Mouse (Mus musculus) heart, embryonic 14.5 days (tissue): ENCODE measurements at regions not wholly inside any gene's neighbourhood (a gene's known extent, or its start where the extent isn't known, plus 50 kb on each side); places are given as distances from the start of the nearest gene placed in this dataset.

ENCODE experiments used
- ATAC-seq: fragments of 200-750 bp; cut with Nextera tagmentation; 2 replicates; pipeline ENCODE4 v1.8.0; 2017; ENCODE audit warnings: low read depth, moderate TSS enrichment; ENCODE audit not compliant: insufficient number of reproducible peaks, insufficient read depth, low FRiP score
- H3K27ac ChIP-seq, 2 experiments: fragments of 200-500 bp in 1 of 2; fragments of 300-500 bp in 1 of 2; sonication (generic) in 1 of 2; replicated peaks in 1 of 2; 2 replicates each; pipeline ENCODE4 v1.5.1; 2012 to 2014; ENCODE audit warnings: low read depth in 2 of 2, low read length in 2 of 2, control low read depth in 1 of 2, mild to moderate bottlenecking in 1 of 2, mixed read lengths in 1 of 2; ENCODE audit not compliant: control insufficient read depth in 1 of 2, insufficient read depth in 1 of 2
- H3K27me3 ChIP-seq: fragments of 300-500 bp; sonication (generic); 2 replicates; pipeline ENCODE4 v1.6.1; 2014; ENCODE audit warnings: mild to moderate bottlenecking, low read length, control low read depth; ENCODE audit not compliant: control insufficient read depth, insufficient read depth
- H3K36me3 ChIP-seq: fragments of 300-500 bp; sonication (generic); 2 replicates; pipeline ENCODE4 v1.6.1; 2014; ENCODE audit warnings: mild to moderate bottlenecking, control low read depth, low read length, mixed read lengths; ENCODE audit not compliant: control insufficient read depth, insufficient read depth
- H3K4me1 ChIP-seq, 2 experiments: fragments of 200-500 bp in 1 of 2; fragments of 300-500 bp in 1 of 2; sonication (generic) in 1 of 2; 2 replicates each; pipeline ENCODE4 v1.6.1; 2012 to 2014; ENCODE audit warnings: low read length in 2 of 2, control low read depth in 1 of 2, mixed read lengths in 1 of 2; ENCODE audit not compliant: control insufficient read depth in 2 of 2, insufficient read depth in 2 of 2
- H3K4me2 ChIP-seq: fragments of 300-500 bp; sonication (generic); 2 replicates; pipeline ENCODE4 v1.6.1; 2014; ENCODE audit warnings: mild to moderate bottlenecking, low read length
- H3K4me3 ChIP-seq, 2 experiments: fragments of 200-500 bp in 1 of 2; fragments of 300-500 bp in 1 of 2; sonication (generic) in 1 of 2; 2 replicates each; pipeline ENCODE4 v1.5.1; 2012 to 2014; ENCODE audit warnings: low read length in 2 of 2, mild to moderate bottlenecking in 2 of 2, control low read depth in 1 of 2, low read depth in 1 of 2, moderate library complexity in 1 of 2; ENCODE audit not compliant: control insufficient read depth in 1 of 2, insufficient read depth in 1 of 2
- H3K9ac ChIP-seq: fragments of 300-500 bp; sonication (generic); 2 replicates; pipeline ENCODE4 v1.6.1; 2014; ENCODE audit warnings: mild to moderate bottlenecking, low read length
- H3K9me3 ChIP-seq: fragments of 300-500 bp; sonication (generic); 2 replicates; pipeline ENCODE4 v1.6.1; 2016; ENCODE audit warnings: low read length, control low read depth; ENCODE audit not compliant: control insufficient read depth
- WGBS: fragments of 180-500 bp; shearing (Covaris S2); extraction: QIAGEN DNeasy Blood & Tissue Kit; methylation state at CpG from one replicate; pipeline ENCODE4 v1.1.7; 2014; 5-methylcytosine and 5-hydroxymethylcytosine counted together

DNA sequence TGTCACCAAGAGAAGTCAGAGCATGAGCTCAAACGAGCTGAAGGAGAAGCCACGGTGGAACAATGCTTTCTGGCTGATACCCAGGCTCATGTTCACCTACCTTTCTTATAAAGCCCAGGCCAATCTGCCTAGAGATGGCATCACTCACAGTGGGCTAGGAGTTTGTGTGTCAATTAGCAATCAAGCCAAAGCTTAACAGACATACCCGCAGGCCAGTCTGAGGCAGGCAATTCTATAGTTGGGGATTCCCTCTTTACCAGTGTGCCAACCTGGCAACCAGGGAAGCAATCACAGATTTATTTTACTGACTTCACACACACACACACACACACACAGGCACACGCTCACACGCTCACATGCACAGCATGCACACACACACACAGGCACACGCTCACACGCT is 787.3 kb downstream of the Fat4 start:
- Histone ChIP-seq H3K36me3 (no peaks in the 10 kb centered on the region), H3K9me3 (no peaks in the 10 kb centered on the region), H3K9ac (no peak overlapping the region), H3K4me2 (no peak overlapping the region), H3K4me1 (no peaks in the 10 kb centered on the region), H3K27me3 (no peaks in the 10 kb centered on the region), H3K27ac (no peak overlapping the region), H3K4me3 (no peak overlapping the region)
- ATAC-seq: no peak
- 90% methylated on average over 7 of the region's 7 CpGs for WGBS

DNA sequence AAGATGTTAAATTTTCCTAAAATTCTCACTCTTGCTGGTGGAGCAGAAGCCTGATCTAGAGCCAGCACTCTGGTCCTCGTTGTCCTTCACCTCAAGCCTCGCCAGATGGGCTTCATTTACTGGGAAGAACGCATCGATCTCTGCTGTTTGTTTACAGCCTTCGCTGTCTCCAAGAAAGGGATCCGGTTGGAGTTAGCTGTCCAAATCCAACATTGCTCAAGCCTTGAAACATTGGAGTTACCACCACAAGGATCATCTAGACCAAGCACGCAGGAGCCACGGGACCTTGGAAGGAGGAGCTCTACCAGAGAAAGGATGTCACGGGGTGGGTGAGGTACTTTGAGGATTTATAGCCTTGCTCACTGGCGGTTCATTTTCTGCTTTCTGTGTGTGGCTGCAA is 788.2 kb downstream of the Fat4 start:
- Histone ChIP-seq H3K9ac (no peak overlapping the region), H3K27me3 (no peaks in the 10 kb centered on the region), H3K27ac (no peak overlapping the region), H3K4me3 (no peak overlapping the region), H3K36me3 (no peaks in the 10 kb centered on the region), H3K9me3 (no peaks in the 10 kb centered on the region), H3K4me2 (no peak overlapping the region), H3K4me1 (no peaks in the 10 kb centered on the region)
- WGBS: 87% methylated on average over 10 of the region's 10 CpGs
- no peak for ATAC-seq

DNA sequence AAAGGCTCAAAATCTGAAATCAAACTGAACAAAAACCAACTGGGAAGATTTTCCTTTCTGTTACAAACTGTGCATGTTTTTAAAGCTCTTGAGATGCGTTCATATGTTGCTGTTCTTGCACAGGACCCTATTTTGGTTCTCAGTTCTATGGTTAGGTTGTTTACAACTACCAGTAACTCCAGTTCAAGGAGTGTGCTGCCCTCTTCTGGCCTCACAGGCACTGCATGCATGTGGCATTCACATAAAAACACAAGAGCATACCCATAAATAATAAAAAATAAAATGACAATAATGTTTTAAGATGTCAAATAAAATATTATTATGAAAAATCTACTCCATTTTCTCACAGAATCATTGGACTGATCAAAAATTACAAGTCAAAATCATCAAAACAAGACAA is 818.9 kb downstream of the Fat4 start:
- Histone ChIP-seq H3K4me2 (no peak overlapping the region), H3K27ac (no peak overlapping the region), H3K9me3 (peaks cover 7% of the 10 kb centered on the region; the same call in 1 of the 2 replicates), H3K36me3 (no peaks in the 10 kb centered on the region), H3K9ac (no peak overlapping the region), H3K4me3 (no peak overlapping the region), H3K27me3 (no peaks in the 10 kb centered on the region), H3K4me1 (no peaks in the 10 kb centered on the region)
- WGBS: 78% methylated on average over 1 of the region's 1 CpGs
- ATAC-seq: no peak

- ATAC-seq: no peak
- 77% methylated on average over 13 of the region's 13 CpGs for WGBS
- Histone ChIP-seq H3K4me3 (no peak overlapping the region), H3K27ac (no peak overlapping the region), H3K9ac (no peak overlapping the region), H3K27me3 (no peaks in the 10 kb centered on the region), H3K9me3 (no peaks in the 10 kb centered on the region), H3K4me2 (no peak overlapping the region), H3K36me3 (no peaks in the 10 kb centered on the region), H3K4me1 (no peaks in the 10 kb centered on the region)
These were observed 818.0 kb upstream of the Intu start for GRCm38 (mm10) chr3:39712795-39713709.

GRCm38 (mm10) chr3:39714056-39714592 is 817.0 kb upstream of the Intu start:
- Histone ChIP-seq H3K9ac (no peak overlapping the region), H3K27me3 (no peaks in the 10 kb centered on the region), H3K4me1 (no peaks in the 10 kb centered on the region; a peak in 1 of 4 replicates), H3K27ac (no peak overlapping the region), H3K4me2 (no peak overlapping the region), H3K36me3 (no peaks in the 10 kb centered on the region), H3K9me3 (no peaks in the 10 kb centered on the region), H3K4me3 (no peak overlapping the region)
- WGBS: 74% methylated on average over 5 of the region's 5 CpGs
- ATAC-seq: no peak

GRCm38 (mm10) chr3:39718946-39719545 is 812.0 kb upstream of the Intu start:
- Histone ChIP-seq H3K4me3 (no peak overlapping the region), H3K4me1 (no peaks in the 10 kb centered on the region; a peak in 1 of 4 replicates), H3K9me3 (no peaks in the 10 kb centered on the region), H3K4me2 (no peak overlapping the region), H3K27me3 (no peaks in the 10 kb centered on the region), H3K27ac (no peak overlapping the region), H3K36me3 (no peaks in the 10 kb centered on the region), H3K9ac (no peak overlapping the region)
- 71% methylated on average over 11 of the region's 11 CpGs for WGBS
- ATAC-seq: no peak

DNA sequence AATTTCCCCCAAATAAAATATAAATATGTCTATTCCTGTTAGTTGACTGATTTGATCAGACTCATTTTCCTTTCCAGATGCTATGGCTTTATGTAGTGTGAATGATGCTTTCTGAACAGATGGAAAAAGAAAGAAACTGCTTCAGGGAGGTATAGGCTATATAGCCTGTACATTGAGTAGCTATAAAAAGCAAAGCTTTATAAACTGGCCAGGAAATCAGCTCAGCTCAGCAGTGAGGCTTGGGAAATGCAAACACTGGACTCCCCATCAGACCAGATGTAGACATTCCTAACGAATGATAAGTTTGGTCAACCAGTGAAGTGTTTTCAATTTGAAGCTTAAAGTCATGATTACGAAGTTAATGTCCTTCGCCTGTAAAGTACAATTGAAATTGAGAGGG is 805.3 kb upstream of the Intu start:
- no peak overlapping the region for H3K4me2 ChIP-seq
- ATAC-seq: no peak

More for the DNA sequence above, 805.3 kb upstream of the Intu start:
- no peak overlapping the region for H3K27ac ChIP-seq
- H3K4me1 ChIP-seq: no peaks in the 10 kb centered on the region; a peak in 1 of 4 replicates
- no peak overlapping the region for H3K9ac ChIP-seq
- H3K9me3 ChIP-seq: no peaks in the 10 kb centered on the region
- H3K4me3 ChIP-seq: no peak overlapping the region
- WGBS: 59% methylated on average over 3 of the region's 3 CpGs
- H3K36me3 ChIP-seq: no peaks in the 10 kb centered on the region
- no peaks in the 10 kb centered on the region for H3K27me3 ChIP-seq
